Mouse (Mus musculus): ENCODE results near the gene Hecw1. TPM values are rescaled to one million over a fixed set of nuclear protein-coding genes. Genes with fewer than 3 reads are reported as not detected.

Gene Hecw1
- polyA plus RNA-seq, 1 experiment = 34.2 TPM

GRCm38 (mm10) chr13:14498780-14499179 is 24.2 kb downstream of the Hecw1 start:
- TF ChIP-seq CTCF (IDR thresholded peaks at IDR 0.05; ENCODE audit: borderline replicate concordance, extremely low read depth, insufficient read depth, insufficient read length) = no peak
- DNase-seq (ENCODE audit: low read depth) = no peak

GRCm38 (mm10) chr13:14496954-14497353 is 26.1 kb downstream of the Hecw1 start:
- TF ChIP-seq POLR2A (IDR thresholded peaks at IDR 0.05; ENCODE audit: borderline replicate concordance, extremely low read depth, insufficient read depth, insufficient read length, poor library complexity, severe bottlenecking) (no peak), CTCF (IDR thresholded peaks at IDR 0.05; ENCODE audit: borderline replicate concordance, extremely low read depth, insufficient read depth, insufficient read length) (no peak)
- no peak for DNase-seq (ENCODE audit: low read depth)

GRCm38 (mm10) chr13:14487812-14488211 is 35.2 kb downstream of the Hecw1 start:
- DNase-seq (ENCODE audit: low read depth) = peak; percentile 75
- TF ChIP-seq CTCF (IDR thresholded peaks at IDR 0.05; ENCODE audit: borderline replicate concordance, extremely low read depth, insufficient read depth, insufficient read length) (no peak), POLR2A (IDR thresholded peaks at IDR 0.05; ENCODE audit: borderline replicate concordance, extremely low read depth, insufficient read depth, insufficient read length, poor library complexity, severe bottlenecking) (no peak)

GRCm38 (mm10) chr13:14471121-14471520 is 51.9 kb downstream of the Hecw1 start:
- no peak for DNase-seq (ENCODE audit: low read depth)
- TF ChIP-seq POLR2A (IDR thresholded peaks at IDR 0.05; ENCODE audit: borderline replicate concordance, extremely low read depth, insufficient read depth, insufficient read length, poor library complexity, severe bottlenecking) (no peak), CTCF (IDR thresholded peaks at IDR 0.05; ENCODE audit: borderline replicate concordance, extremely low read depth, insufficient read depth, insufficient read length) (no peak)

- TF ChIP-seq CTCF (IDR thresholded peaks at IDR 0.05; ENCODE audit: borderline replicate concordance, extremely low read depth, insufficient read depth, insufficient read length) = no peak
- no peak for TF ChIP-seq POLR2A (IDR thresholded peaks at IDR 0.05; ENCODE audit: borderline replicate concordance, extremely low read depth, insufficient read depth, insufficient read length, poor library complexity, severe bottlenecking)
- peak; percentile 32 for DNase-seq (ENCODE audit: low read depth)
These were observed 55.5 kb downstream of the Hecw1 start for GRCm38 (mm10) chr13:14467517-14467916.

GRCm38 (mm10) chr13:14461036-14461435 is 62.0 kb downstream of the Hecw1 start:
- TF ChIP-seq POLR2A (IDR thresholded peaks at IDR 0.05; ENCODE audit: borderline replicate concordance, extremely low read depth, insufficient read depth, insufficient read length, poor library complexity, severe bottlenecking) (no peak), CTCF (IDR thresholded peaks at IDR 0.05; ENCODE audit: borderline replicate concordance, extremely low read depth, insufficient read depth, insufficient read length) (no peak)
- no peak for DNase-seq (ENCODE audit: low read depth)

GRCm38 (mm10) chr13:14457043-14457442 is 66.0 kb downstream of the Hecw1 start:
- TF ChIP-seq CTCF (IDR thresholded peaks at IDR 0.05; ENCODE audit: borderline replicate concordance, extremely low read depth, insufficient read depth, insufficient read length) = no peak
- TF ChIP-seq POLR2A (IDR thresholded peaks at IDR 0.05; ENCODE audit: borderline replicate concordance, extremely low read depth, insufficient read depth, insufficient read length, poor library complexity, severe bottlenecking) = no peak
- no peak for DNase-seq (ENCODE audit: low read depth)

- DNase-seq (ENCODE audit: low read depth) = no peak
- no peak for TF ChIP-seq POLR2A (IDR thresholded peaks at IDR 0.05; ENCODE audit: borderline replicate concordance, extremely low read depth, insufficient read depth, insufficient read length, poor library complexity, severe bottlenecking)
- TF ChIP-seq CTCF (IDR thresholded peaks at IDR 0.05; ENCODE audit: borderline replicate concordance, extremely low read depth, insufficient read depth, insufficient read length) = no peak
These were observed 83.5 kb downstream of the Hecw1 start for GRCm38 (mm10) chr13:14439540-14439939.

GRCm38 (mm10) chr13:14428845-14429553 is 94.0 kb downstream of the Hecw1 start:
- TF ChIP-seq CTCF (IDR thresholded peaks at IDR 0.05; ENCODE audit: borderline replicate concordance, extremely low read depth, insufficient read depth, insufficient read length) (no peak), POLR2A (IDR thresholded peaks at IDR 0.05; ENCODE audit: borderline replicate concordance, extremely low read depth, insufficient read depth, insufficient read length, poor library complexity, severe bottlenecking) (no peak)
- DNase-seq (ENCODE audit: low read depth) = no peak

- TF ChIP-seq POLR2A (IDR thresholded peaks at IDR 0.05; ENCODE audit: borderline replicate concordance, extremely low read depth, insufficient read depth, insufficient read length, poor library complexity, severe bottlenecking) (no peak), CTCF (IDR thresholded peaks at IDR 0.05; ENCODE audit: borderline replicate concordance, extremely low read depth, insufficient read depth, insufficient read length) (no peak)
These were observed 98.2 kb downstream of the Hecw1 start for GRCm38 (mm10) chr13:14424836-14425235.

GRCm38 (mm10) chr13:14413405-14413804 is 109.6 kb downstream of the Hecw1 start:
- DNase-seq (ENCODE audit: low read depth) = no peak
- TF ChIP-seq POLR2A (IDR thresholded peaks at IDR 0.05; ENCODE audit: borderline replicate concordance, extremely low read depth, insufficient read depth, insufficient read length, poor library complexity, severe bottlenecking) (no peak), CTCF (IDR thresholded peaks at IDR 0.05; ENCODE audit: borderline replicate concordance, extremely low read depth, insufficient read depth, insufficient read length) (no peak)

More at GRCm38 (mm10) chr13:14424836-14425235, 98.2 kb downstream of the Hecw1 start:
- DNase-seq (ENCODE audit: low read depth) = no peak

GRCm38 (mm10) chr13:14374470-14374869 is 148.6 kb downstream of the Hecw1 start:
- TF ChIP-seq POLR2A (IDR thresholded peaks at IDR 0.05; ENCODE audit: borderline replicate concordance, extremely low read depth, insufficient read depth, insufficient read length, poor library complexity, severe bottlenecking) = no peak
- no peak for TF ChIP-seq CTCF (IDR thresholded peaks at IDR 0.05; ENCODE audit: borderline replicate concordance, extremely low read depth, insufficient read depth, insufficient read length)
- DNase-seq (ENCODE audit: low read depth) = no peak

All from brain, embryonic 14.5 days (tissue).